Mouse (Mus musculus) MEL (cell line): Measurements from ENCODE around the gene E4f1. TPM values are rescaled to one million over a fixed set of nuclear protein-coding genes. Genes with fewer than 3 reads are reported as not detected.
A peak's percentile ranks its signal among the peaks of the same experiment; 100 is the strongest.

ENCODE experiments used
- DNase-seq: peaks from one replicate; pipeline ENCODE4 v3.0.0; 2011; ENCODE audit warnings: low read depth, low spot score
- H3K27ac ChIP-seq: 2 replicates; pipeline ENCODE4 v1.5.1; 2012; ENCODE audit warnings: low read depth, mild to moderate bottlenecking, control low read depth, low read length, moderate library complexity; ENCODE audit not compliant: control insufficient read depth
- H3K27me3 ChIP-seq, 2 experiments: fragments of 150-350 bp in 1 of 2; sonication (generic) in 1 of 2; 2 replicates each; pipeline ENCODE4 v1.6.1; 2012; ENCODE audit warnings: low read length in 2 of 2, mild to moderate bottlenecking in 2 of 2, improper control_type of control experiment in 1 of 2, moderate library complexity in 1 of 2; ENCODE audit not compliant: insufficient read depth in 2 of 2, control insufficient read depth in 1 of 2
- H3K36me3 ChIP-seq, 2 experiments: 2 replicates each; pipeline ENCODE4 v1.6.1; 2012 to 2014; ENCODE audit warnings: low read length in 2 of 2, improper control_type of control experiment in 1 of 2, inconsistent platforms in 1 of 2, mild to moderate bottlenecking in 1 of 2; ENCODE audit not compliant: insufficient read depth in 2 of 2, control insufficient read depth in 1 of 2
- H3K4me1 ChIP-seq, 2 experiments: fragments of 150-350 bp in 1 of 2; sonication (generic) in 1 of 2; 2 replicates each; pipeline ENCODE4 v1.6.1; 2012; ENCODE audit warnings: low read length in 2 of 2, improper control_type of control experiment in 1 of 2, mild to moderate bottlenecking in 1 of 2; ENCODE audit not compliant: insufficient read depth in 2 of 2, control insufficient read depth in 1 of 2
- H3K4me3 ChIP-seq, 2 experiments: fragments of 150-350 bp in 1 of 2; sonication (generic) in 1 of 2; 2 replicates each; pipeline ENCODE4 v1.5.1; 2012; ENCODE audit warnings: low read depth in 2 of 2, low read length in 2 of 2, mild to moderate bottlenecking in 2 of 2, moderate library complexity in 2 of 2, control low read depth in 1 of 2, improper control_type of control experiment in 1 of 2; ENCODE audit not compliant: control insufficient read depth in 1 of 2, insufficient read depth in 1 of 2
- H3K79me2 ChIP-seq: 2 replicates; pipeline ENCODE4 v1.6.1; 2012; ENCODE audit warnings: mild to moderate bottlenecking, low read length, moderate library complexity; ENCODE audit not compliant: control insufficient read depth, poor library complexity, insufficient read depth
- H3K9ac ChIP-seq: 2 replicates; pipeline ENCODE4 v1.6.1; 2012; ENCODE audit warnings: low read depth, mild to moderate bottlenecking, control low read depth, low read length, moderate library complexity; ENCODE audit not compliant: control insufficient read depth, poor library complexity, severe bottlenecking
- H3K9me3 ChIP-seq: fragments of 150-350 bp; sonication (generic); replicated peaks from 2 replicates; pipeline ENCODE4 v1.6.1; 2012; ENCODE audit warnings: mild to moderate bottlenecking, low read length, improper control_type of control experiment, moderate library complexity; ENCODE audit not compliant: insufficient read depth
- CHD2 ChIP-seq: IDR thresholded peaks from 2 replicates; pipeline ENCODE4 v1.6.1; 2011; ENCODE audit warnings: low read length, improper control_type of control experiment
- CTCF ChIP-seq, 3 experiments: IDR thresholded peaks in 2 of 3; conservative IDR thresholded peaks in 1 of 3; 2 replicates each; pipeline ENCODE4 v1.5.1; 2011 to 2012; ENCODE audit warnings: low read length in 3 of 3, low read depth in 2 of 3, mild to moderate bottlenecking in 2 of 3, improper control_type of control experiment in 1 of 3, inconsistent platforms in 1 of 3, mixed read lengths in 1 of 3, moderate library complexity in 1 of 3; ENCODE audit not compliant: control insufficient read depth in 1 of 3, insufficient read depth in 1 of 3, poor library complexity in 1 of 3, severe bottlenecking in 1 of 3
- ETS1 ChIP-seq: IDR thresholded peaks from 2 replicates; pipeline ENCODE4 v1.6.1; 2012; ENCODE audit warnings: low read depth, mild to moderate bottlenecking, inconsistent platforms, low read length, improper control_type of control experiment, moderate library complexity
- GABPA ChIP-seq: IDR thresholded peaks from 2 replicates; pipeline ENCODE4 v1.6.1; 2012; ENCODE audit warnings: low read depth, mild to moderate bottlenecking, inconsistent platforms, low read length, improper control_type of control experiment, moderate library complexity
- GATA1 ChIP-seq: IDR thresholded peaks from 2 replicates; pipeline ENCODE4 v1.6.1; 2011; ENCODE audit warnings: low read depth, low read length, improper control_type of control experiment
- KAT2A ChIP-seq: conservative IDR thresholded peaks from 2 replicates; pipeline ENCODE4 v1.6.1; 2012; ENCODE audit warnings: low read depth, low read length, improper control_type of control experiment, inconsistent platforms
- MAFK ChIP-seq: IDR thresholded peaks from 2 replicates; pipeline ENCODE4 v1.6.1; 2011; ENCODE audit warnings: low read depth, mild to moderate bottlenecking, low read length, improper control_type of control experiment, borderline replicate concordance
- MYB ChIP-seq: IDR thresholded peaks from 2 replicates; pipeline ENCODE4 v1.6.1; 2011; ENCODE audit warnings: mild to moderate bottlenecking, low read depth, low read length, improper control_type of control experiment
- NELFE ChIP-seq: IDR thresholded peaks from 2 replicates; pipeline ENCODE4 v1.6.1; 2011; ENCODE audit warnings: low read depth, low read length, improper control_type of control experiment
- NRF1 ChIP-seq: IDR thresholded peaks from 2 replicates; pipeline ENCODE4 v1.6.1; 2014; ENCODE audit warnings: low read depth, mild to moderate bottlenecking, inconsistent platforms, low read length, improper control_type of control experiment, moderate library complexity; ENCODE audit not compliant: poor library complexity, insufficient read depth, severe bottlenecking
- RAD21 ChIP-seq: IDR thresholded peaks from 2 replicates; pipeline ENCODE4 v1.6.1; 2011; ENCODE audit warnings: mild to moderate bottlenecking, low read depth, low read length, improper control_type of control experiment
- SIN3A ChIP-seq: IDR thresholded peaks from 2 replicates; pipeline ENCODE4 v1.6.1; 2012; ENCODE audit warnings: low read length, improper control_type of control experiment, inconsistent platforms
- SMC3 ChIP-seq: IDR thresholded peaks from 2 replicates; pipeline ENCODE4 v1.6.1; 2011; ENCODE audit warnings: low read depth, low read length, improper control_type of control experiment
- UBTF ChIP-seq: IDR thresholded peaks from 2 replicates; pipeline ENCODE4 v1.6.1; 2012; ENCODE audit warnings: low read depth, mild to moderate bottlenecking, inconsistent platforms, low read length, improper control_type of control experiment, moderate library complexity, borderline replicate concordance; ENCODE audit not compliant: insufficient read depth
- USF1 ChIP-seq: IDR thresholded peaks from 2 replicates; pipeline ENCODE4 v1.6.1; 2014; ENCODE audit warnings: low read depth, mild to moderate bottlenecking, inconsistent platforms, low read length, improper control_type of control experiment, moderate library complexity
- ZC3H11A ChIP-seq: IDR thresholded peaks from 2 replicates; pipeline ENCODE4 v1.6.1; 2012; ENCODE audit warnings: low read depth, mild to moderate bottlenecking, inconsistent platforms, low read length, improper control_type of control experiment
- polyA plus RNA-seq, 2 experiments: library from polyadenylated mRNA; stranded (reverse) in 1 of 2; unstranded in 1 of 2; fragments of >175 nt in 1 of 2; fragments of >200 nt in 1 of 2; gene quantifications; 2 replicates each; pipeline versions ENCODE4 v1.2.1 to v1.2.4; 2012; ENCODE audit warnings: low replicate concordance in 2 of 2, low read depth in 1 of 2; ENCODE audit not compliant: insufficient read length in 2 of 2, insufficient read depth in 1 of 2, missing spikeins in 1 of 2
- total RNA-seq: library from RNA; depleted of rRNA; stranded (reverse); fragments of 300-350 nt; gene quantifications from 2 replicates; pipeline ENCODE4 v1.2.3, GENCODE M21; 2012

The E4f1 gene
- total and polyA plus RNA-seq, 3 experiments = 24.3 to 37.1 TPM; not detected in 1

DNA sequence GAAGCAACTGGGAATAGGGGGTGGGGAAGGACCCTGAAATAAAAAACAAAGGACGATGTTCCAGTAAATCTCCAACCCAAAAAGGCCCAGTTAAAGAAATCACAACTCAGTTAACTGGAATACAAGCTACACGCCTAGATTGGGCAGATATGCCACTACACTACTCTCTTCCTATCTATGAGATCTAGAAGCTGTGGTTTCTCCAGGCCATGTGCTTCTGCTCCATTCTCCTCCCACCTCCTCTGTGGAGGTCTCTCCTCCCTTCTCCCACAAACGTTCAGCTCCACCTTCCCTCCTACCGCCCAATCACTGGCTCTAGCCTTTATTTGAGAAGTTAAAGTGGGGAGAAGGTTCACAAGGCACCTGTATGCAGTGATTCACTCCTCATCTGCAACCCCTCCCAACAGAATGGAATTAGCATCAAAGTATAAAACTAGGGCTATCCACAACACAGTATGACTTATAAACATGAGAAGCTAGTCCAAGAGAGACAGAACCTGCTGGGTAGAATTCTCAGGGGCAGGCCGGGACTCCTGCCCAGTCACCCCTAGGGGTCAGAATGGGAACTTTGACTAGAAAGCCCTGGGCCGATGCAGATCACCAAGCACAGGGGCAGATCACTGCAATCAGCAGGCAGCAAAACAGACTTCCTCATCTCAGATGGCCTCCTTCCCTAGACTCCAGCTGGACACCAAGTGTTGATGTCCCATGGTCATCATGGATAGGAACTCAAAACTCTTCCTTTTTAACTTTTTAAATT is 6.6 kb downstream of the E4f1 start (continued):
- no peak for TF ChIP-seq GABPA
- no peak for TF ChIP-seq CHD2
- no peak for TF ChIP-seq NELFE
- peak; percentile 54 for TF ChIP-seq GATA1
- no peak for TF ChIP-seq KAT2A
- no peak for TF ChIP-seq MYB
- no peak for TF ChIP-seq NRF1
- no peak for TF ChIP-seq ETS1

DNA sequence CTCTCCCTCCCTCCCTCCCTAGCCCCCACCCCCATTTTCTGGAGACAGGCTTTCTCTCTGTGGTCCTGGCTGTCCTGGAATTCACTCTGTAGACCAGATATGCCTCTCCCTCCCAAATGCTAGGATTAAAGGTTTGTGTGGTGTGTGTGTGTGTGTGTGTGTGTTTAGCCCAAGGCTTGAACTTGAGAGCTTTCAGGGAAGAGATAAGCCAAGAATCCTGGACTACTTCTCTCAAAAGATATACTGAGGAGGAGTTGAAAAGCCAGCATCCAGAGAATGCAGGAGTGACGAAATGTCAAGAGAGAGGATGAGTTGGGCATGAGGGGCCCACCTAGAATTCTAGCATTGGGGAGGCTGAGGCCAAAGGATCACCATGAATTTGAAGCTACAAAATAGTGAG is 7.2 kb downstream of the E4f1 start:
- H3K27me3 ChIP-seq = no peaks in the 10 kb centered on the region
- no peak for TF ChIP-seq UBTF
- peaks cover 0 to 12% of the 10 kb centered on the region in 2 experiments; a peak in 3 of 4 replicates for H3K4me1 ChIP-seq
- H3K36me3 ChIP-seq = peaks cover 0 to 4% of the 10 kb centered on the region in 2 experiments; a peak in 2 of 4 replicates
- no peaks in the 10 kb centered on the region for H3K9me3 ChIP-seq
- no peak overlapping the region for H3K27ac ChIP-seq
- no peak overlapping the region for H3K9ac ChIP-seq
- DNase-seq = no peak
- H3K79me2 ChIP-seq = no peaks in the 10 kb centered on the region
- H3K4me3 ChIP-seq = no peak overlapping the region

DNA sequence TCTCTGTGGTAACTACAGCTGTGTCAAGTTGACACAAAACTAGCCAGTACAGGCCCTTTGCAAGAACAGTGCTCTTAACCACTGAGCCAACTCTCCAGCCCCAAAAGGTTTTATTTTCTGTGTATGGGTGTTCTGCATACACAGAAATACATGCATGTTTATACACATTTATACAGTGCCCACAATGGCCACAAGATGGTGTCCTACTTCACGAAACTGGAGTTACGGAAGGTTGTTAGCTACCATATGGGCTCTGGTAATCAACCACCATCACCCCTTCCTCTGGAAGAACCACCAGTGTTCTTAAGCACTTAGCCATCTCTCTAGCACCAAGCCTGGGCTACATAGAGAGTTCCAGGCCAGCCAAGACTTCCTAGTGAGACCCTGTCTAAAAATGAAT is 8.5 kb downstream of the E4f1 start:
- peaks cover 0 to 12% of the 10 kb centered on the region in 2 experiments; a peak in 3 of 4 replicates for H3K4me1 ChIP-seq
- peak; percentile 81 for TF ChIP-seq RAD21
- TF ChIP-seq SIN3A = 0 out of 2 replicates have a peak, but pooled peaks have one; percentile 23
- peak; percentile 62 for TF ChIP-seq ZC3H11A
- peak; percentile 50 to 87 (median 54) for TF ChIP-seq CTCF (IDR thresholded peaks at IDR 0.05 in 2 of 3, conservative IDR thresholded peaks at IDR 0.05 in 1 of 3; ENCODE audit: control insufficient read depth in 1 of 3, insufficient read depth in 1 of 3, low read depth in 2 of 3, low read length in 3 of 3, poor library complexity in 1 of 3, severe bottlenecking in 1 of 3)
- TF ChIP-seq SMC3 = peak; percentile 73
- no peak for TF ChIP-seq USF1
- TF ChIP-seq MAFK = no peak
- no peak overlapping the region for H3K9ac ChIP-seq
- DNase-seq = peak; percentile 81
- H3K36me3 ChIP-seq = peaks cover 0 to 5% of the 10 kb centered on the region in 2 experiments; a peak in 2 of 4 replicates
- H3K4me3 ChIP-seq = no peak overlapping the region
- peaks cover under 1% of the 10 kb centered on the region; the same call in 1 of the 2 replicates for H3K79me2 ChIP-seq
- H3K9me3 ChIP-seq = no peaks in the 10 kb centered on the region
- H3K27me3 ChIP-seq = no peaks in the 10 kb centered on the region
- no peak overlapping the region for H3K27ac ChIP-seq
